Mouse (Mus musculus): ENCODE results near the gene Actr5. TPM values are rescaled to one million over a fixed set of nuclear protein-coding genes. Genes with fewer than 3 reads are reported as not detected.

The Actr5 gene
- 47.9 TPM for polyA plus RNA-seq (2017; shearing (Covaris generic))

GRCm38 (mm10) chr2:158624718-158625222 lies at the start of gene Actr5:
Gene Actr5, plus strand, starts transcription at chr2:158624888.

GRCm38 (mm10) chr2:158610488-158611325 lies 14.0 kb upstream of the Actr5 start, which contains the start of gene Slc32a1:
Gene Slc32a1, plus strand, starts transcription at chr2:158610767.

GRCm38 (mm10) chr2:158665098-158665497 lies 40.4 kb downstream of the Actr5 start, which contains the start of gene Ppp1r16b:
Gene Ppp1r16b, plus strand, starts transcription at chr2:158665398.

Other genes starting within 250 kb of the Actr5 start
- gene Snhg11, start 249.2 kb upstream of the Actr5 start, polyA plus RNA-seq (2017; shearing (Covaris generic)), result not detected
- gene Ralgapb, start 215.0 kb upstream of the Actr5 start, polyA plus RNA-seq (2017; shearing (Covaris generic)), result 40.3 TPM
- not detected for gene Adig, start 122.3 kb upstream of the Actr5 start, polyA plus RNA-seq (2017; shearing (Covaris generic))
- not detected for gene Arhgap40, start 112.1 kb upstream of the Actr5 start, polyA plus RNA-seq (2017; shearing (Covaris generic))
- not detected for gene Slc32a1, start 14.1 kb upstream of the Actr5 start, polyA plus RNA-seq (2017; shearing (Covaris generic))
- gene Ppp1r16b, start 40.5 kb downstream of the Actr5 start, polyA plus RNA-seq (2017; shearing (Covaris generic)), result 49.3 TPM
- 0.43 TPM for gene Fam83d, start 143.2 kb downstream of the Actr5 start, polyA plus RNA-seq (2017; shearing (Covaris generic))
- 15.1 TPM for gene Dhx35, start 169.9 kb downstream of the Actr5 start, polyA plus RNA-seq (2017; shearing (Covaris generic))

Measured in CD4-positive, CD25-positive, alpha-beta regulatory T cell (primary cell).